Mouse (Mus musculus) naive thymus-derived CD4-positive, alpha-beta T cell, adult 5 months (primary cell): ENCODE data around the gene Ap3m1. TPM values are rescaled to one million over a fixed set of nuclear protein-coding genes. Genes with fewer than 3 reads are reported as not detected.

Source experiments
- polyA plus RNA-seq: library from polyadenylated mRNA; unstranded; fragments of 100-300 nt; shearing (Covaris generic); gene quantifications from one replicate; pipeline ENCODE4 v1.2.1, GENCODE M21; 2017

The Ap3m1 gene
- 54.9 TPM for polyA plus RNA-seq

DNA sequence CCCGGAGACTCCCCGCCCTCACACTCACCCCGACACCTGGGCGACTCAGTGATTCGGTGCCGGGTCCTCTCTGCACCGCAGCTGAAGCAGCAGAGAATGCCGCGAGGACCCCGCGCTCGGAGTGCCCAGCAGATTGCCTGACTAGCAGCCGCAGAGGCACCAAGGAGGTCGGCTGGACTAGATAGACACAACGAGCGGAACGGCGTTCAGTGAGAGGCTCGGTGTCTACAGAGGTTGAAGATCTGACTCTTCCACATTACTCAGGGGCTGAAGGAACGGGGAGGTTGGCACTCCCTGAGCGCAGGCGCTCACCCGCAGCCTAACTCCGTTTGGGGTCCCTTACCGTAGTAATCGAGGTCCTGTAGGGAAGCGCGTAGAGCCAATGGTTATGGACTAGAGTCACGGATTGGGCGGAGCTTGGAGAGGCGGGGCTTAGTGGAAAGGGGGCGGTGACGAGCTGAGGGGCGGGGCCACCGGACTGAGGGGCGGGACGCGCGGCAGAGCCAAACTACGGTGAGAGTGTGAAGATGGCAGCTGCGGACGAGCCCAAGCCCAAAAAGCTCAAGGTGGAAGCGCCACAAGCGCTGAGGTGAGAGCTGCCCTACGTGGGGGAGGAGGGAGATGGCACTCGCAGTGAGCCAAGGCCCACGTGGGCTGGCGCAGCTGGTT is at the start of gene Ap3m1, which contains the start of gene Adk:
Gene Ap3m1, minus strand, starts transcription at position 397 of the 669 bp plus-strand sequence.
Gene Adk, plus strand, starts transcription at position 463 of the 669 bp plus-strand sequence.

Other genes starting within 250 kb of the Ap3m1 start
- not detected for gene Plau, start 215.8 kb downstream of the Ap3m1 start, polyA plus RNA-seq
- 4.4 TPM for gene Vcl, start 123.1 kb downstream of the Ap3m1 start, polyA plus RNA-seq
- 146 TPM for gene Adk, start 66 bp upstream of the Ap3m1 start, polyA plus RNA-seq